Mouse (Mus musculus) lung, adult 18-20 months (tissue): ENCODE data around the gene Rin3.
A peak's percentile ranks its signal among the peaks of the same experiment; 100 is the strongest.

Experiments used
- DNase-seq, 2 experiments: peaks; one replicate each; pipeline ENCODE4 v3.0.0; 2022; ENCODE audit warnings: mixed read lengths in 2 of 2

The Rin3 gene

DNA sequence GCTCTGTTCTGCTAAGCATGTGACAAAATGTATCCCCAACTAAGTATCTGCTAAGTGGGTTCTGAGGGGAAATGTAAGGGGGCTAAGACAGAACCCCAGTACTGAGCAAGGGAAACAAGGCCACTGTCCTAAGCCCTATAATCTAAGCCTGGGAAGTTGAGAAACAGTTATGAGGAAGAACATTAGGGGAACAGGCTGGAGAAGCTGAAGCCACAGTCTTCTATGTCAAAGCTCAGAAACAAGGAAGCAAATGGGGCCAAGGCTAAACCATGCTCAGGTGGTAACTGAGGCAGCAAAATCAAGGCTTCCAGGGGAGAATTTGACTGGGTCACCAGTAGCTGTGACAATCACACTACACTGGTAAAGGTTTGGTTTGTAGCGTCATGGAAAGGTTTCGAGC is 50.3 kb downstream of the Rin3 start:
- no peak for DNase-seq

DNA sequence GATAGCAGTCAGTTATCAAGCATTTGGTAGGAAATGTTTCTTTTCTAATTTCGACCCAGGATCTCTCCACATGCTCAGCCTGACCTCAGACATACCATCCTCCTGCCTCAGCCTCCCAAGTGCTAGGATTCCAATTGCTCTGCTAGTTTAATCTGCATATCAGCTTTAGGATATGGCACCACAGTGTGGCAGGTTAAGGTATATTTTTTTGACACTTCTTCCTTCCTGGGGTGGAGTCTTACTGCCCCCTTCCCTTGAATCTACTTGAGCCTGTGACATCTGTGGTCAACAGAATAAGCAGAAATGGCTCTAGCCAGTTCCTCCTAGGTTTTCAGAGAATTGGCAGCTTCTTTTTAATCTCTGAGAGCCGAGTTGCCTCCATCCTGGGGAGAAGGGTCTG is 56.2 kb downstream of the Rin3 start:
- DNase-seq, result no peak

DNA sequence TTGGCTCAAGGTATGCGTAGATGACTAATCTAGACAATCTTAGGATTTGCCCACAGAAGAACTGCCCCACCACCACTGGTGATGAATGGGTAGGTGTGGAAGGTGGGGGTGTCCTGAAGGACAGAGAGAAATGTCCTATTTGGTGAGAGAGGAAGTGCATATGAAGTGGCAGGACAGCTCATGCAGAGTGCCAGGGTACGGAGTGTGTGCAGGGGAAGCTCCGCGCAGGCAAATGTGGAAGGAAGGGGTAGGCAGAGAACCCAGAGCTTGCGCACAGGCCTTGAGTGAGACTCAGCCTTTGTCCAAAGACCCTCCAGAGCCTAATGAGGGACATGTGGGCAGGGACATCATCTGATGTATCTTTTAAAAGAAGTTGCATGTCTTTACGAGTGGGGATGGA is 57.6 kb downstream of the Rin3 start:
- no peak for DNase-seq

DNA sequence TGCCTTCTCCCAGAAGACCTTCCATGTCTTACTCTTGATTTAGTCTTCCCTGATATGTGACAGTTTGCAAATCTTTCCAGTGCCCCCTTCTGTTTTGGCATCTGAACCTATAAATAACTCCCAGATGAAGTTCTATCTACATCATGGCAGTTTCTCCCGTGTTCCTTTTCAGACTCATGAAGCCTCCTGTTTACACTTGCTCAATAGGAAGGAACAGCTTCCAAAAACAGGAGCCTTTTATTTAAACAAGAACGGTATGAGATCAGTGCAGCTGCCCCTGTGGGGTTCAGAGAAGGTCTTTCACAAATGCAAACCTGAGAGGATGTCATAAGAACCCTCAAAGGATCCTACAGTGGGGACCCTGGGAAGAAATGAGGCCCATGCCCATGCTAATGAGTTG is 59.3 kb downstream of the Rin3 start:
- DNase-seq, result peak in 1 of 2 experiments; percentile 40

DNA sequence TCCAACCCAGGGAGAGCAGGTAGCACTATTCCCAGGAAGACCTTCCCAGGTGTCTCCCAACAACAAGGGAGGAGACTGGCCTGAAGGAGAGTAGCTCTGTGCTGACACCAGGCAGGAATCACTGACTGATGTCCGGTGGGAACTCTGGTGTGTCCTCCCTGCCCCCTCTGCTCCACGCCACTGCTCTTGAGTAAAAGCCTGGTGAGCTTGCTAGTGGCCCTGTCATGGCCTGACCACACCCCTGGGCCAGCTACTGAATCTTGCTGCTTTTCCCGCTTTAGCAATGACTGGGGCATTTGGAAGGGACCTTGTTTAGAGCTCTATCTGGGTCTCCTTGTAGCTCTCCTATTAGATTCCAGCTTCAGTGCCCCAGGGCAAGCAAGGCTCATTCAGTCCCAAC is 59.8 kb downstream of the Rin3 start:
- no peak for DNase-seq

DNA sequence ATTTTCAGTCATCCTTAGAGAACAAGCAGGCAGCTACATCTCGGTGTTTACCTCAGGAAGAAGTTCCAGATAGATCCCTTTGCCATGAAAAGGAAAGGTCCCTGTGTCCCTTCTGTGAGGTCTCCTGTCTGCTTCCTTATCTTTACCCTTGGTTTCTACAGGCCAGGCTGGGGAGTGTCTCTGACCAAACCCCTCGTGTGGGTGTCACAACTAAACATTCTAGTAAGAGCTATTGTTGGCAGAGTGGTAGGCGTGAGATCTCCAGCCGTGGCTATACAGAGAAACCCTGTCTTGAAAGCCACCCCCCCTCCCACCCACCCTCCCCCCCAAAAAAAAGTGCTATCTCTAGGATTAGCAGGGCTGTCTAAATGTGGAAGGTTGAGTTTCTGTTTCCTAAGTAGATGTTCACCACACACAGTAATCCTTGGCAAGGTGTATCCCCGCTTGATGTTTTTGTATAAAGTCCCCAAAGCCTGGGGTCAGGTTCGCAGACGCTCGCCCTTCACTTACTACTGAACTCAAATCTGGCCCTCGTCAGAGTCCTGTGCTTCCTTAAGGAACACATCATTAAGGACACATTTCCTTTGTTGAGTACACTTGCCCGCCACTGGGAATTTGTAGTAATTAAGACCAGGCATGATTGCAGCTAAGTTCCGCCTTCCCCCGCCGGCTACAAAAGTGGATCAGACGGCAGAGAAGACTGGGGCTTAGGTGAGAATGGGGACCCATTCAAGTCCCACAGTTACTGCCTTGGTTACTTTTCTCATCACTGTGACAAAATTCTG is 62.4 kb downstream of the Rin3 start:
- no peak for DNase-seq

DNA sequence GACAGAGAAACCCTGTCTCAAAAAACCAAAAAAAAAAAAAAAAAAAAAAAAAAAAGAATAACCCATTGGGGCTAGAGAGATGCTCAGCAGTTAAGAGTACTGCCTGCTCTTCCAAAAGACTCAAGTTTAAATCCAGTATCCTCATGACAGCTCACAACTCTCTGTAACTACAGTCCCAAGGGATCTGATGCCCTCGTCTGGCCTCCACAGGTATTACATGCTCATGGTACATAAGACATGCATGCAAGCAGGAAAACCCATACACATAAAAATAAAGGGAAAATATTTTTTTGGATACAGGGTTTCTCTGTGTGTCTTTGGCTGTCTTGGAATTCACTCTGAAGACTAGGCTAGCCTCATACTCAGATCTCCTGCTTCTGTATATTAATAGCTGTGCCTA is 63.7 kb downstream of the Rin3 start:
- DNase-seq, result peak; percentile 65 to 70

DNA sequence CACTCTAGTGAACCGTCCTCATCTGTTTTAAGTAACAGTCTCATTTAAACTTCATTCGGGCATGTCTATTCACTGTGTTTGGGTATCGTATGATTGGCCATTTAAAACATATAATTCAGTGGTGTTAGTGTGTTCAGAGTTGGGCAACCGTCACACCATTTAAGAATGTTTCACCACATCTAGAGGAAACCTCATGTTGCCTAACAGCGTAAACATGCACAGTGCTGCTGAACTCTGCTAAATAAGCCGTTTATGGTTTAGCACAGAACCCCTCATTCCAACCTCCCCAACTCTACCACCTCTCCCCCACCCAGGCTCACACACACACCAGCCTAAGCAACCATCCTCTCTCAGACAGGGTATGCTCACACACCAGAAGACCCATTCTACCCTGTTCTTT is 65.6 kb downstream of the Rin3 start:
- DNase-seq, result no peak

DNA sequence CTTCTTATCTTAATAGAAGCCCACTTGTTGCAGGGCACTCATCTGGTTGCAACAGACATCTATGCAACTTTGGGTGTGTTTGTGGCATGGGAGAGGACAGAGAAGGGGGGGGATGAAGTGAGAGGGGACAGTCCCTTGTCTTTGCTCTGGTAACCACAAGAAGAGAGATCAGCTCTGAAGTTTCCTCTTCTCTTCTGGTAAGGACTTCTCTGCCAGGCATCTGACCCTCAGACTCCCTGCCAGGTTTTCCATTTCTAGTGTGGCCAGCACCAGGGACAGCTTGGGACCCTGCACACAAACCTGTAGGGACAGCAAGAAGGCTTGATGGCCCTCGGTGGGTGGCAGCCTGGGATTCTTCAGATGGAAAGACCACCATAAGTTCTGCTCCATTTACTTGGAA is 68.1 kb downstream of the Rin3 start:
- no peak for DNase-seq

DNA sequence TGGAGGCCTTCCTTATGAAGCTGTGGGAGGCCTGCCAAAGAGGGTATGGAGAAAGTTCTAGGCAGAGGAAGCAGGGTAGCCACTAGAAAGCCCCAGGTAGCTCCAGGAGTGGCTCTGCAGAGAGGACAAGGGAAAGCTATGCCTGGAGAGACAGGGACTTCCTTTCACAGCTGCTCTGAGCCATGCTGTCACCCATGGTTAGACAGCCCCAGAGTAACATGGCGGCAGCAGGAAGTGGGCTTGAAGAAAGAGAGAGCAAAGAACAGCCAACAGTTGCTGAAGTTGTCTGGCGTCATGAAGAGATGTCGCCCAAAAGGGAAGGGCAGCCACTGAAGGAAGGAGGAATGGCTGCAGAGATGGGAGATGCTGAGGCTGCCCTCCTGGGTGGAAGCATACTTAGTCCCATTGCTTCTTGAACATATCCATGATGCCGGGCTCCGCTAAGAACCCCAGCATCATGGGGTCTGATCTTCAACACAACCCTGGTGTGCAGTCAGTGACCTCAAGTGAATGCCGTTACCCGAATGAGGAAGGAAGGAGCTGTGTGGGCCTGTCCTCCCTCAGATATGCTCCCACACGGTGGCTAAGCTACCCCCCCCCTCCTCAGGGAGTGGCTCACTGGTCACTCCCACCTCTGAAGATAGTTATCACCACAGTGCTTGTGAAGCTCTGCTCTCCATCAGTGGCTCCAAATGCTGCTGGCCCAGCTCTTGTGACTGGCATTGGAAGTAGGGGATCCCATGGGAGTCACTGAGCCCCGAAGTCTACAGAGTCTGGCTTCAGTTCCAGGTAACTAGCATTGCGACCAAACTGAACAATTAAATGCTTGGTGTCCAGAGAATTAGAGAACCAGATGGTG is 71.5 kb downstream of the Rin3 start:
- peak in 1 of 2 experiments; percentile 44 for DNase-seq

DNA sequence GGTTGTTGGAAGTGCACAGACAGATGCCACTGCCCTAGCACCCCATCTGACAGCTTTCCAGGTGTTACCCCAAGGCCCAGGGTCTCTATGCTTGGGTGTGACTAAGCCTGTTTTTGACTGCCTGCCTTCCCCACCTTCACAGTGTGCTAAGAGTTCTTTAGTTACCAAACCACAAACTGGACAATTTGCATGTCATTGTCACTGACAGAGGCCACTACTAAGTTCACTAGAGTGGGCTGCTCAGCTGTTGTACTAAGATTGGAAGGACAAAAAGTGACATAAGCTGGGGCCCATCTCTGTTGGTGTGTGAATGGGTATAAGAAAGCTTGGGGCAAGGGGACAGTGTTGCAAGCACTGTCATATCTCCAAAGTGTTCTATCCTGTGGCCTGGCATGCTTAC is 72.9 kb downstream of the Rin3 start:
- no peak for DNase-seq

DNA sequence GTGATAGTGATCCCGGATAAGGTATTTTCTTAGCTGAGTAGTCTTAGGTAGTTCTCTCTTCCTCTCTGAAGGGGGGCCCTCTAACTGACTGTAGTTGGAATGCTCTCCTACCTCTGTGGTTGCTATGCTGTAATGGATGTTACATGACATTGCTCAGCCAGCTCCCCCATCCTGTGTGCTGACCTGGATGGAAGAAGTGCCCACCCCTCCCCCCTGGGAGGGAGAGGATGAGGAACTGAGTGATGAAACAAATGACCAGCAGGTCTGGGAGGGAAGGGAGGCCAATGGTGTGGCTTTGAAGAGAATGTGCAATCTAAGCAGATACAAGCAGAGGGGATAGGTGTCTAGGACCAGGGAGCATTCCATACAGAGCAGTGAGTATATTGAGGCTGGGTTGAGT is 73.9 kb downstream of the Rin3 start:
- DNase-seq, result no peak

DNA sequence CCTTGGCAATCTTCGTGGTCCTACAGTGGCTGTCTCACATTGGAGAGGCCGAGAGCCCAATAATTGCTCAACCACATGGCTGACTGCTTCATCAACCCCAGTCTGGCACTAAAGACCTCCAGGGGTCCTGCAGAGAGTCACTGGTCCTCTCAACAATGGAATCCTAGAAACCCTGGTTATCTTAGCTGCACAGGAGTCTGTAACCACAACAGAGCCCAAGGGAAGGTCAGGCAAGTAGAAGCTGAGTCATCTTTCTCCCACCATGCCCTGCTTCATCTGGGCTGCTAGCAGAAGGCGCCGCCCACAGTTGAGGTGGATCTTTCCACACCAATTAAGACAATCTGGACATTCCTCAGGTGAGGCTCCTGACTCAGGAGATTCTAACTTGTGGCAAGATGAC is 76.5 kb downstream of the Rin3 start:
- no peak for DNase-seq

DNA sequence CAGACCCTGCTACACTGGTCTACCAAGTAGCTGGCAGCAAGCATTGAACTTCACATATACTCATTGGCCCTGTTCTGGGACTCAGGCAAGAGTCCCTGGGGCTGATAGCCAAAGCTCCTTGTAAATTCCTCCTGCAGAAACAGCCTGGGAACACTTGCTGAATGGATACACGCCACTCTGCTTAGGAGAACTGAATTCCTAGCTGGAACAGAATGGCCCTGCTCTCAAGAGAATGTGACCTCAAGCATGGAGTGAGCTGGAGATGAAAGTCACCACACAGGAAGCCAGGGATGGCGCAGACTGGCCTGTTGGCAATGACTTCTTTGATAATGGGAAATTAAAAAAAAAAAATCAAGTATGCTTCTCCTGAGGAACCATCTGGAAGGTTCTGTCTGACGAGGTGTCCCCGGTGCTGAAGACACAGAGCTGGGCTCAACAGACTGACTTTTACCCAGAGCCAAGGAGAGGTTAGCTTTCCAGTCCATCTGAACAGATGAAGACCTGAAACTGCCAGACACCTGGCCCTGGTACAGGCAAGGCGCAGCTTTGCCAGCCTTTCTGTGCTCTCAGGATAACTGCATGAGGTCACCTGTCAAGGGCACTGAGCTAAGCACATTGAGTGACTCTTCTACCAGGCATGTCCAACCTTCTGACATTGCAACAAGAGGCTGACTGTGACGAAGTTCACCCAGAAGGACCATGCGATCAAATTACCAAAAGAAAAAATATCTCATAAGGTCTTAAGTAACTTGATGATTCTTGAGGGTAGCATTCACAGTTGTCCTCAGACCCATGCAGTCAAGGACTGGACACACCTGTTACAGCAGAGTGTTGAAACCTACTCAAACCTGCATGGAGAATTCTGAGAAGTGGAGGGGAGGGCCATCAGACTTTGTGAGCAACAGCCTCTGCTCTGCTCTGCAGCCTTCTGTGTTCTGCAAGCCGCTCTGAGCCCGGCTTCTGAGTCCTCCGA is 78.6 kb downstream of the Rin3 start:
- DNase-seq, result peak; percentile 32 to 53

DNA sequence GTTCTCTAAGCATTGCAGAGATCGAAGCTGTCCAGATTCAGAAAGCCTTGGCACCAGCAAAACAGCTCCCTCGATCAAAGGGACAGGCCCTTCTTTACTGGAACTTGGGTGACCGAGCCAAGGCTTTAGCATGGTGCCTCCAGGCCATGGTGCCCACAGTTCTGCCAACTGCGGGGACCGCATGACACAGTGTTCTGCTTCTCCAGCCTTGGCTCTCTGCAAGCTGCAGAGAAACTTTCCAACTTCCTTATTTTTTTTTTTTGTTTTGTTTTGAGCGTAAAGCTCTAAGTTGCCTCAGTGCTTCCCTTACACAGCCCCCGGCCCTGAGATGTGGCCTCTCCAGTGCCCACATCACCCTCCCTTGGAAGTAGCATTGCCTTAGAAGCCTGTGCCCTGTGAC is 82.2 kb downstream of the Rin3 start:
- no peak for DNase-seq

DNA sequence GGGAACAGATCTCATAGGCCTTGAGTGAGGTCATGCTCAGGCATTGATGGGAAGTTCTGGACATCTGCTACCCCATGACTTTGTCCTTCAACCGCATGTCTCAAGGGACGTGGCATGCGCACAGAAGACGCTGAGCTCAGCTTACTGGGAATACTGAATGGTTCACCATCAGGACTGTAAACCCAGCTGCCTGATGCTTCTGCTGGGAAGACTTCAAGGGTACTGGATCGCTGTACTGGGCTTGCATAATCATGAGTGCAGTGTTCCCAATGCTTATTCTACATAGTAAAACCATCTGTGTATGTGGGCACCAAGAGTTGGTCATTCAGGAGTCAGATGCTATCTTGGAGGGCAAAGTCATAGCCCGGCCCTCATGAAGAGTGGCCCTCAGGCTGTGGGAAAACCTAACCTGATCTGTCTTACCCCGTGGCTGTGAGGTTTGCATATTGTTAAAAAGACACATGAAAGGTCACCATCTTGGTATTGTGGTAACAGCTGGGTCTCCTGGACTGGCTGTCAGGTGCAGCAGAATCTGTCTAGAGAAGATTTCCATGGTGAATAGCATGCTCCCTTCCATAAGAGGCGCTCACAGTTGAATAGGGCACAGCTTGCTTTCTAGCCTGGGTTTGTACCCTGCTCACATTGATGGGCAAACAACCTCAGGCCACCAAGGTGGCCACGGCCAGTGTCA is 83.4 kb downstream of the Rin3 start:
- no peak for DNase-seq

DNA sequence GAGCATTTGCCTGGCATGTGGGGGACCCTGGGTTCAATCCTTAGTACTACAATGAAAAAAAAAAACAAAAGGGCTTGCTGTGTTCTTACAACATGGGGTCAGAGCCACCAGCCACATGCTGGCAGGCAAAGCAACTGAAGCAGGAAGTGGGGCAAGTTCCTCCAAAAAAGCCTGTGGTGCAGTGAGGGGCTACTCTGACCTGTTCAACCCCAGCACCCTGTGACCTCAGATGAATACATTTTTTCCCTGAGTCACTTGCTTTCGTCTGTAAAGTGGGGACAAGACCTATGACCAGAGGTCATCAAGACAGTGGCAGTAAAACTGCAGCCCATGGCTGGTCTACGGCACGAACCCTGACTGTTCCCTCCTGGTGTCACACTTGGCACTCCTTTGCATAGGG is 84.2 kb downstream of the Rin3 start:
- no peak for DNase-seq

DNA sequence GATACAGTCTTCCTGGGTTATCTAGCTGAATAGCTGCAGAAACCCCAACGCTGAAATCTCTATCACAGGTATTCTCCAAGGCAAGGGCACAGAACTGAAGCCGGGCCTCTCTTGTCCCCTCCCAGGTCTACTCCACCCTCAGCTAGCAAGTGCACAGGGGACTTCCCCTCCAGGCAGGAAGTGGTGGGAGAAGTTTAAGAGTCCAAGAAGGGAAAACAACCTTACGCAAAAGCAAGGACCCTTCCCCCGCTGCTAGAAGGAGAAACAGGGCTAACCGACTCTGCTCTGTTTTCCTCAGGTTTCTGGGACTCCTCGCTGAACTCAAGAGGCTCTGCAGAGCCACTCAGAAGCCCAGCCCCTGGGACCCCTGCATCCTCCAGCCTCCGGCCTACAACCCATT is 85.2 kb downstream of the Rin3 start:
- peak; percentile 49 to 52 for DNase-seq

DNA sequence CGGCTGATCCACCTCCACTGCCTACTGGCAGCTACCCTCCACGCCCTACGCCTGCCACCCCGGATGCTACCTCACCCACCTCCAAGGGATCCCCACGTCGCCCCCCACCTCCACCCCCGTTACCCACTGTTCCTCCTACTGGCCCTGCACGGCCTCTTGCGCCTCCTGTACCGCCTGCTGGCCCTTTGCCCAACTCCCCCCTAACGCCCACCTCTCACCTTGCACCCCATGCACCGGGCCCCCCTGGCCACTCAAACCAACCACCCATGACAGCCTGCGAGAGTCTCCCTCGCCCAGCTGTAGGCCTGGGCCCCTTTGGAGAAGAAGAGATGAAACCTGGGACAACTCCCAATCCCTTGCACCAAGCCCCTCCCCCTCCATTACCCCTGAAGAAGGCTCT is 85.7 kb downstream of the Rin3 start:
- DNase-seq, result no peak

DNA sequence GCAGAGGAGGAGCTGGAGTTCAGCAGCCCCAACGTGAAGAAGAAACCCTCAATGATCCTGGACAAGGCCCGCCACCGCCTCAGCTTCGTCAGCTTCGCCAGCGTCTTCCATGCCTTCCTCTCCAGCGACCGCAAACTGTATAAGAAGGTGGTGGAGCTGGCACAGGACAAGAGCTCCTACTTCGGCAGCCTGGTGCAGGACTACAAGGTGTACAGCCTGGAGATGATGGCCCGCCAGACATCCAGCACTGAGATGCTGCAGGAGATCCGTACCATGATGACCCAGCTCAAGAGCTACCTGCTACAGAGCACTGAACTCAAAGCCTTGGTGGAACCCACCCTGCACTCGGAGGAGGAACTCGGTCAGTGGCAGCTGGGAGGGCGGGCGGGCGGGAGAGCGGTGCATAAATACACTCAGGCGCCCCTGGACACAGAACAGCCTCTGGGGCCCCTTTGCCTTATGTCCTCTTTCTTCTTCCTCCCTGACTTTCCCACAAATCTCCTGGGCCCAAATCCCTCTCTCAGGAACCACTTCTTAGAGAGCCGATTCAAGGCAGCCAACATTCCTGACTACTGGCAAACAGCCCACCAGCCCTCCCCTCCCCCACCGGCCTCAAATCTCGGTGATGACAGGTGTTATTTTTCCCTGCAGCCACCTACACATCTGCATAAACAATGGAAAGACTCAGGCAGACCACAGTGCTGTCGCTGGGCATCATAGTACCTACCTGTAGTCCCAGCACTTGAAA is 86.8 kb downstream of the Rin3 start:
- no peak for DNase-seq

DNA sequence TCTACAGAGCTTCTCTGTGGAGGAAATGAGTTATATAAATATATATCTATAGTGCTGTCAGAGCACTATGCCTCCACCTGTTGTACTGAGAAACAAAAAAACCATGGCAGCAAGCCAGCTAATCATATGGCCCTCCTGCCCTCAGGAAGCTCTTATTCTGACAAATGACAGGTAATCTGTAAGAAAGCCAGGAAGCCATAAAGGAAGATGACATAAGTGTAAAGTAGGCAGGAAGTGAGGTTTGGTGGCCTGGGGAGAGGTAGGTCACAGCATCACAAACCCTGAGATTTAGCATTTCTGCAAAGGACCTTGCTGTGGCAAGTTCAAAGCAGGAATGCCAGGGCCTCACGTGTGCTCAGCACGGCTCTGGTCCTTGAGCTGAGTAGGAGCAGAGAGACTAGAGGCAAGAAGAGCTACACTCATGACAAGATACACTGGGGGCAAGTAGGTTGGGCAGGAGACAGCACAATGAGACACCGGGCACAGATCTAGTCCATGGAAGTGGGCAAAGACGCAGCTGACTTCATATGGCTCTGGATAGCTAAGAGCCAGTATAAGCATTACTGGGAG is 88.2 kb downstream of the Rin3 start:
- no peak for DNase-seq
